Mouse (Mus musculus) monocyte, adult 5-6 weeks (primary cell): ENCODE measurements around the gene Nat14. TPM values are rescaled to one million over a fixed set of nuclear protein-coding genes. Genes with fewer than 3 reads are reported as not detected.

Experiments used
- total RNA-seq: library from RNA; stranded (forward); fragments of 200-1000, 200-491, 200-594 nt; gene quantifications from 3 replicates; pipeline ENCODE4 v1.2.3, GENCODE M21; 2017

Gene Nat14
- total RNA-seq, 1 experiment from 2014 or later, result not detected

Other genes with a start within 250 kb of the Nat14 start
- gene Hspbp1, start 237.0 kb upstream of the Nat14 start, total RNA-seq, result 12.9 to 47.3 TPM (median 16.6 TPM) in 3 replicates
- not detected in 3 replicates for gene Brsk1, start 231.4 kb upstream of the Nat14 start, total RNA-seq
- gene Tmem150b, start 196.8 kb upstream of the Nat14 start, total RNA-seq, result 5.6 to 6.8 TPM (median 6.4 TPM) in 3 replicates
- gene Kmt5c, start 181.9 kb upstream of the Nat14 start, total RNA-seq, result 25.1 to 60.4 TPM (median 38.0 TPM) in 3 replicates
- gene Cox6b2, start 168.9 kb upstream of the Nat14 start, total RNA-seq, result 4.7 TPM in 1 of 3 replicates, not detected in the others
- not detected in 3 replicates for gene Fam71e2, start 150.7 kb upstream of the Nat14 start, total RNA-seq
- gene Il11, start 139.2 kb upstream of the Nat14 start, total RNA-seq, result not detected in 3 replicates
- not detected in 3 replicates for gene Tmem190, start 139.1 kb upstream of the Nat14 start, total RNA-seq
- gene Tmem238, start 132.4 kb upstream of the Nat14 start, total RNA-seq, result 0.53 to 1.5 TPM (median 1.2 TPM) in 3 replicates
- 260 to 549 TPM (median 279 TPM) in 3 replicates for gene Rpl28, start 129.2 kb upstream of the Nat14 start, total RNA-seq
- gene Ube2s, start 109.4 kb upstream of the Nat14 start, total RNA-seq, result 96.9 to 129 TPM (median 127 TPM) in 3 replicates
- gene Shisa7, start 77.3 kb upstream of the Nat14 start, total RNA-seq, result 0.11 TPM in 1 of 3 replicates, not detected in the others
- gene Isoc2b, start 51.8 kb upstream of the Nat14 start, total RNA-seq, result 7.1 to 45.7 TPM (median 35.7 TPM) in 3 replicates
- 4.5 to 8.4 TPM (median 7.9 TPM) in 3 replicates for gene Isoc2a, start 44.9 kb upstream of the Nat14 start, total RNA-seq
- gene Gm36210, start 15.5 kb upstream of the Nat14 start, total RNA-seq, result not detected in 3 replicates
- gene Zfp628, start 6.8 kb upstream of the Nat14 start, total RNA-seq, result 2.6 to 6.0 TPM (median 5.9 TPM) in 3 replicates
- gene Ssc5d, start 3.8 kb downstream of the Nat14 start, total RNA-seq, result not detected in 3 replicates
- gene Sbk2, start 42.4 kb downstream of the Nat14 start, total RNA-seq, result not detected in 3 replicates
- not detected in 3 replicates for gene Sbk3, start 49.1 kb downstream of the Nat14 start, total RNA-seq
- gene Zfp579, start 74.1 kb downstream of the Nat14 start, total RNA-seq, result 1.2 to 2.5 TPM (median 1.3 TPM) in 3 replicates
- 4.4 to 12.1 TPM (median 5.1 TPM) in 3 replicates for gene Zfp524, start 92.4 kb downstream of the Nat14 start, total RNA-seq
- gene Fiz1, start 92.7 kb downstream of the Nat14 start, total RNA-seq, result 12.5 to 26.2 TPM (median 14.6 TPM) in 3 replicates
- not detected in 3 replicates for gene Gm44973, start 93.5 kb downstream of the Nat14 start, total RNA-seq
- 20.1 to 30.4 TPM (median 22.9 TPM) in 3 replicates for gene Zfp865, start 98.3 kb downstream of the Nat14 start, total RNA-seq
- gene Ccdc106, start 98.5 kb downstream of the Nat14 start, total RNA-seq, result not detected in 3 replicates
- 1.4 to 1.5 TPM in 2 of 3 replicates, not detected in the other for gene 4632433K11Rik, start 112.1 kb downstream of the Nat14 start, total RNA-seq
- gene Zfp784, start 116.4 kb downstream of the Nat14 start, total RNA-seq, result 3.0 to 3.8 TPM (median 3.1 TPM) in 3 replicates
- gene Zfp580, start 129.5 kb downstream of the Nat14 start, total RNA-seq, result not detected in 3 replicates
- gene U2af2, start 140.1 kb downstream of the Nat14 start, total RNA-seq, result 119 to 185 TPM (median 151 TPM) in 3 replicates
- 65.8 to 88.9 TPM (median 80.5 TPM) in 3 replicates for gene Epn1, start 158.2 kb downstream of the Nat14 start, total RNA-seq
- not detected in 3 replicates for gene Rfpl4, start 194.9 kb downstream of the Nat14 start, total RNA-seq
- 0.53 to 2.8 TPM in 2 of 3 replicates, not detected in the other for gene Rasl2-9, start 203.9 kb downstream of the Nat14 start, total RNA-seq
- gene Vmn1r55, start 227.6 kb downstream of the Nat14 start, total RNA-seq, result not detected in 3 replicates